11 mouse cellular contexts compared by ENCODE assay signal in genomic region chr8:90371611-90372222, GRCm38 (mm10). TPM values are rescaled to one million over a fixed set of nuclear protein-coding genes. Genes with fewer than 3 reads are reported as not detected.
DNase-seq lines count a peak whose midpoint lies in the region; ATAC-seq lines count a peak whose summit lies in the region.
"Had no signal": no experiment of that assay in that cellular context is flagged by ENCODE, and none has a peak within 500 bp of the region (broad histone marks: within the 10 kb centered on the region; RNA-seq: fewer than 3 reads in every experiment).

No protein-coding gene starts in this region.

- H3K27ac ChIP-seq in forebrain, embryonic 16.5 days (ENCODE audit: low read length), result no peak overlapping the region
- H3K27ac ChIP-seq in forebrain, embryonic 12.5 days, result no peak overlapping the region
- H3K27ac ChIP-seq in midbrain, embryonic 14.5 days (replicated peaks; ENCODE audit: low read depth, low read length), result no peak overlapping the region
- no peak overlapping the region for H3K27ac ChIP-seq in midbrain, embryonic 13.5 days
- H3K27ac ChIP-seq in stomach, embryonic 16.5 days (ENCODE audit: low read length), result no peak overlapping the region
- H3K27ac ChIP-seq in limb, embryonic 10.5 days, result no peak overlapping the region
- H3K27ac ChIP-seq: macrophage; neural tube, embryonic 13.5 days had no signal

- no peaks in the 10 kb centered on the region for H3K36me3 ChIP-seq in forebrain, embryonic 16.5 days (ENCODE audit: control insufficient read depth, insufficient read depth)
- no peaks in the 10 kb centered on the region for H3K36me3 ChIP-seq in forebrain, embryonic 12.5 days (replicated peaks)
- H3K36me3 ChIP-seq in midbrain, embryonic 14.5 days (ENCODE audit: control insufficient read depth, insufficient read depth, low read length), result no peaks in the 10 kb centered on the region
- H3K36me3 ChIP-seq in midbrain, embryonic 13.5 days, result no peaks in the 10 kb centered on the region
- H3K36me3 ChIP-seq in stomach, embryonic 16.5 days (ENCODE audit: control insufficient read depth, insufficient read depth, low read length), result no peaks in the 10 kb centered on the region
- H3K36me3 ChIP-seq in limb, embryonic 10.5 days, result no peaks in the 10 kb centered on the region
- H3K36me3 ChIP-seq: neural tube, embryonic 13.5 days had no signal

- no peak overlapping the region for H3K4me2 ChIP-seq in forebrain, embryonic 16.5 days (ENCODE audit: low read length)
- H3K4me2 ChIP-seq in forebrain, embryonic 12.5 days, result no peak overlapping the region
- H3K4me2 ChIP-seq in midbrain, embryonic 14.5 days (ENCODE audit: low read length), result no peak overlapping the region
- H3K4me2 ChIP-seq in midbrain, embryonic 13.5 days (replicated peaks), result no peak overlapping the region
- no peak overlapping the region for H3K4me2 ChIP-seq in stomach, embryonic 16.5 days (ENCODE audit: low read depth, low read length)
- H3K4me2 ChIP-seq: neural tube, embryonic 13.5 days had no signal

- H3K9me3 ChIP-seq in forebrain, embryonic 16.5 days (ENCODE audit: control insufficient read depth, low read length), result no peaks in the 10 kb centered on the region
- no peaks in the 10 kb centered on the region for H3K9me3 ChIP-seq in forebrain, embryonic 12.5 days
- H3K9me3 ChIP-seq in midbrain, embryonic 14.5 days (ENCODE audit: control insufficient read depth, low read length), result no peaks in the 10 kb centered on the region
- H3K9me3 ChIP-seq in midbrain, embryonic 13.5 days, result no peaks in the 10 kb centered on the region
- H3K9me3 ChIP-seq in stomach, embryonic 16.5 days (replicated peaks; ENCODE audit: control insufficient read depth, low read length), result no peaks in the 10 kb centered on the region
- no peaks in the 10 kb centered on the region for H3K9me3 ChIP-seq in limb, embryonic 10.5 days (replicated peaks)
- H3K9me3 ChIP-seq: neural tube, embryonic 13.5 days had no signal

- WGBS in forebrain, embryonic 16.5 days, result 67% methylated on average over 10 of the region's 10 CpGs
- 84% methylated on average over 10 of the region's 10 CpGs for WGBS in forebrain, embryonic 12.5 days
- WGBS in midbrain, embryonic 14.5 days, result 80% methylated on average over 10 of the region's 10 CpGs
- 89% methylated on average over 10 of the region's 10 CpGs for WGBS in midbrain, embryonic 13.5 days
- 72% methylated on average over 10 of the region's 10 CpGs for WGBS in stomach, embryonic 16.5 days
- 89% methylated on average over 10 of the region's 10 CpGs for WGBS in limb, embryonic 10.5 days

- H3K9ac ChIP-seq in forebrain, embryonic 16.5 days (replicated peaks; ENCODE audit: low read depth, low read length), result no peak overlapping the region
- H3K9ac ChIP-seq in forebrain, embryonic 12.5 days, result no peak overlapping the region
- H3K9ac ChIP-seq in midbrain, embryonic 14.5 days (replicated peaks; ENCODE audit: low read length), result no peak overlapping the region
- no peak overlapping the region for H3K9ac ChIP-seq in midbrain, embryonic 13.5 days (replicated peaks)
- no peak overlapping the region for H3K9ac ChIP-seq in stomach, embryonic 16.5 days (ENCODE audit: low read length)
- H3K9ac ChIP-seq: neural tube, embryonic 13.5 days had no signal

- peak; percentile 68 for ATAC-seq in forebrain, embryonic 16.5 days
- ATAC-seq in forebrain, embryonic 12.5 days (ENCODE audit: low FRiP score), result no peak
- no peak for ATAC-seq in midbrain, embryonic 14.5 days (ENCODE audit: low FRiP score, low TSS enrichment)
- no peak for ATAC-seq in midbrain, embryonic 13.5 days
- peak; percentile 59; the same call in 1 of the 2 replicates for ATAC-seq in stomach, embryonic 16.5 days (ENCODE audit: insufficient read depth, low FRiP score)

- peak; percentile 19 for DNase-seq in midbrain, embryonic 14.5 days
- DNase-seq in gastrocnemius, postnatal 14 days, result peak; percentile 50
- no peak for DNase-seq in B cell, adult 2 months
- DNase-seq in limb, embryonic 10.5 days (ENCODE audit: low spot score), result no peak
- DNase-seq: heart, postnatal 14 days had no signal

- no peaks in the 10 kb centered on the region for H3K27me3 ChIP-seq in forebrain, embryonic 16.5 days (replicated peaks; ENCODE audit: control insufficient read depth, insufficient read depth, low read length)
- no peaks in the 10 kb centered on the region for H3K27me3 ChIP-seq in forebrain, embryonic 12.5 days
- no peaks in the 10 kb centered on the region for H3K27me3 ChIP-seq in midbrain, embryonic 14.5 days (ENCODE audit: control insufficient read depth, insufficient read depth, low read length)
- H3K27me3 ChIP-seq in midbrain, embryonic 13.5 days, result no peaks in the 10 kb centered on the region
- no peaks in the 10 kb centered on the region for H3K27me3 ChIP-seq in stomach, embryonic 16.5 days (ENCODE audit: control insufficient read depth, insufficient read depth, low read length)
- H3K27me3 ChIP-seq in limb, embryonic 10.5 days (ENCODE audit: low read depth, poor library complexity, severe bottlenecking), result no peaks in the 10 kb centered on the region
- H3K27me3 ChIP-seq: neural tube, embryonic 13.5 days had no signal

- peaks cover 4% of the 10 kb centered on the region for H3K4me1 ChIP-seq in forebrain, embryonic 16.5 days (replicated peaks; ENCODE audit: control insufficient read depth, insufficient read depth, low read length)
- H3K4me1 ChIP-seq in forebrain, embryonic 12.5 days, result no peaks in the 10 kb centered on the region
- H3K4me1 ChIP-seq in midbrain, embryonic 14.5 days (ENCODE audit: control insufficient read depth, insufficient read depth, low read length), result no peaks in the 10 kb centered on the region
- H3K4me1 ChIP-seq in midbrain, embryonic 13.5 days (replicated peaks), result 0 out of 2 replicates have a peak, but pooled peaks cover 3% of the 10 kb centered on the region
- 0 out of 2 replicates have a peak, but pooled peaks cover 3% of the 10 kb centered on the region for H3K4me1 ChIP-seq in stomach, embryonic 16.5 days (ENCODE audit: control insufficient read depth, insufficient read depth, low read length)
- H3K4me1 ChIP-seq in limb, embryonic 10.5 days, result no peaks in the 10 kb centered on the region
- H3K4me1 ChIP-seq: neural tube, embryonic 13.5 days had no signal

- H3K4me3 ChIP-seq in forebrain, embryonic 16.5 days (replicated peaks; ENCODE audit: low read length), result no peak overlapping the region
- no peak overlapping the region for H3K4me3 ChIP-seq in forebrain, embryonic 12.5 days (replicated peaks)
- H3K4me3 ChIP-seq in midbrain, embryonic 14.5 days (replicated peaks; ENCODE audit: low read depth, low read length), result no peak overlapping the region
- no peak overlapping the region for H3K4me3 ChIP-seq in midbrain, embryonic 13.5 days (replicated peaks)
- H3K4me3 ChIP-seq in stomach, embryonic 16.5 days (replicated peaks; ENCODE audit: low read length), result no peak overlapping the region
- no peak overlapping the region for H3K4me3 ChIP-seq in limb, embryonic 10.5 days
- H3K4me3 ChIP-seq: neural tube, embryonic 13.5 days had no signal

- intact Hi-C loops in gastrocnemius, postnatal 14 days (cut with DNase I; ENCODE audit: low total_unique reads), result no loop called here

RNA-seq across cellular contexts. Expression of gene Tox3, which starts 23.6 kb away (rescaled TPM):
- 16.7 and 21.2 TPM in 2 replicates for polyA plus RNA-seq in forebrain, embryonic 16.5 days (2015; fragmentation: Nextera tagmentation; extraction: Ambion mirVana)
- polyA plus RNA-seq in forebrain, embryonic 12.5 days (2016; fragmentation: Nextera tagmentation; extraction: Ambion mirVana), result 34.2 and 41.3 TPM in 2 replicates
- polyA plus RNA-seq in midbrain, embryonic 14.5 days (2014; fragmentation: Nextera tagmentation; extraction: Ambion mirVana), result 40.2 and 42.0 TPM in 2 replicates
- 31.4 and 34.3 TPM in 2 replicates for polyA plus RNA-seq in midbrain, embryonic 13.5 days (2015; fragmentation: Nextera tagmentation; extraction: Ambion mirVana)
- under 1 TPM; 0.33 to 0.40 TPM for total RNA-seq in gastrocnemius, postnatal 14 days (2021)
- 4.3 and 5.2 TPM in 2 replicates for polyA plus RNA-seq in stomach, embryonic 16.5 days (2015; fragmentation: Nextera tagmentation; extraction: Ambion mirVana)
- polyA plus RNA-seq in limb, embryonic 10.5 days (2016; fragmentation: Nextera tagmentation; extraction: Ambion mirVana), result 4.4 and 4.6 TPM in 2 replicates
- polyA plus RNA-seq: macrophage had no signal

Comparison
In these comparisons a context has a peak if more than half of its experiments do, and no peak if none do; other contexts are left out.
1. ATAC-seq: peak in forebrain, embryonic 16.5 days (single experiment) and stomach, embryonic 16.5 days (single experiment); none in forebrain, embryonic 12.5 days (single experiment), midbrain, embryonic 14.5 days (single experiment) and midbrain, embryonic 13.5 days (single experiment).
2. DNase-seq: peak in midbrain, embryonic 14.5 days (single experiment) and gastrocnemius, postnatal 14 days (single experiment); none in B cell, adult 2 months (0 of 2) and limb, embryonic 10.5 days (single experiment).